Mouse (Mus musculus): ENCODE measurements at regions not wholly inside any gene's neighbourhood (a gene's known extent, or its start where the extent isn't known, plus 50 kb on each side); places are given as distances from the start of the nearest gene placed in this dataset.

DNA sequence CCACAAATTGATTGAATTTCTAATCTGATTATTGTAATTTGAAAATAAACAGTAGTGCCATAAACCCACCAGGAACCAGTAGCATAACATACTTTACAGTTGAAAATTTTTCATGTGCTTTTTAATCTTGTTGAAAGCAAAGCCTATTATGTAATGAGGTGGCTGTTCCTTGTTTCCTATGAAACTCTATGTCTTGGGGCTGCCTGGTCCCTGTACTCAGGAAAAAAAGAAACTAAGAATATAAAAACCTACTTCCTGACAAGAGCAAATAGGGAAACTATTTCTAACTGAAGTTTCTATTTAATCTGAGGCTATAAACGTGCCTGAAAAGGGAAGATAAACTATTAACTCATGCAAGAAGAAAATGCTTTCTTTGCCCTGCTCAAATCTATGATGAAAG is 338.2 kb downstream of the Flrt2 start:
- no peak for TF ChIP-seq CTCF (IDR thresholded peaks at IDR 0.05; ENCODE audit: extremely low read depth, insufficient read length, insufficient replicate concordance, low read depth, low read length)
- no peak for TF ChIP-seq POLR2A (IDR thresholded peaks at IDR 0.05; ENCODE audit: low read depth, low read length)
- no peak overlapping the region for H3K4me3 ChIP-seq (ENCODE audit: low read depth, low read length)
- no peaks in the 10 kb centered on the region for H3K4me1 ChIP-seq (ENCODE audit: control insufficient read depth, insufficient read depth, insufficient read length, low read length)
- no peaks in the 10 kb centered on the region for H3K36me3 ChIP-seq (ENCODE audit: control insufficient read depth, insufficient read depth, low read length)
- no peak overlapping the region for H3K27ac ChIP-seq (ENCODE audit: insufficient read depth, low read depth, low read length)
- WGBS, result 4% methylated on average over 1 of the region's 1 CpGs
- no peaks in the 10 kb centered on the region for H3K27me3 ChIP-seq (ENCODE audit: control insufficient read depth, insufficient read depth, low read length)

DNA sequence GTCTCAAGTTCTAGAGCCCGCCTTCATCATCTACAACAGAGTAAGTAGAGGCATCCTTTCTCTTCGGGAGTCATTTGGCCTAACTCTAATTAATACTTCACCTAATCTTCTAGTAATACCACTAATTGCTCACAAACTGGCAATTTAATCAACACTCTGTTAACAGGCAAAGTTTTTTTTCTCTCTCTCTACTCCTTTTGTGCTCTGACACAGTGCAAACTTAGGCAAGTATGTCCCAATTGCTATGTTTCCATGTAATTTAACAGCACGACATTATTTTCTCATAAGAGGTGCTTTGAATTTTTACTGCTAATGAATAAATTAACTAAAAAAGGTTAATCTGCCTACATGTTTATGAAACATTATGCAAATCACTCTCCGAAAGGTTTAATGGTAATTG is 383.3 kb downstream of the Flrt2 start:
- Histone ChIP-seq H3K27me3 (ENCODE audit: control insufficient read depth, insufficient read depth, low read length) (no peaks in the 10 kb centered on the region), H3K36me3 (ENCODE audit: control insufficient read depth, insufficient read depth, low read length) (no peaks in the 10 kb centered on the region), H3K4me3 (ENCODE audit: low read depth, low read length) (no peak overlapping the region), H3K4me1 (ENCODE audit: control insufficient read depth, insufficient read depth, insufficient read length, low read length) (no peaks in the 10 kb centered on the region), H3K27ac (ENCODE audit: insufficient read depth, low read depth, low read length) (no peak overlapping the region)
- WGBS, result 82% methylated on average over 4 of the region's 4 CpGs
- no peak for TF ChIP-seq POLR2A (IDR thresholded peaks at IDR 0.05; ENCODE audit: low read depth, low read length)
- TF ChIP-seq CTCF (IDR thresholded peaks at IDR 0.05; ENCODE audit: extremely low read depth, insufficient read length, insufficient replicate concordance, low read depth, low read length), result no peak

DNA sequence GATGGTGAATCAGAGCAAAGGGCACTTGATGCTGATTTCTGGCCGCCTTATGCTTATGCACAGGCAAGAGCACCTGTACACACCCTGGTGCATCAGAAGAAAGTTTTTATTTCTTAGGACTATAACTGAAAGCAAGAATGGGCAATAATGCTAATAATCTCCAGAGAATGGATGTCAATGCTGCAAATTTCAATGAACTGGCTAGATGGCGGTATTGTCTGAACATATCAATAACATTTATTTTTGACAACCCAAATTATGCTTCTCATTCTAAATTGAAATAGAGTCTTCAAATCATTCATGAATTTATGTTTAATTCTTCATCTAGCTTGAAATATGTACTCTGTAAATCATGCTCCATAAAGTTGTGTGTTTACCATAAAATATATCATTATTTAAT is 399.0 kb downstream of the Flrt2 start:
- no peak overlapping the region for H3K4me3 ChIP-seq (ENCODE audit: low read depth, low read length)
- H3K4me1 ChIP-seq (ENCODE audit: control insufficient read depth, insufficient read depth, insufficient read length, low read length), result no peaks in the 10 kb centered on the region
- no peaks in the 10 kb centered on the region for H3K27me3 ChIP-seq (ENCODE audit: control insufficient read depth, insufficient read depth, low read length)
- TF ChIP-seq CTCF (IDR thresholded peaks at IDR 0.05; ENCODE audit: extremely low read depth, insufficient read length, insufficient replicate concordance, low read depth, low read length) (no peak), POLR2A (IDR thresholded peaks at IDR 0.05; ENCODE audit: low read depth, low read length) (no peak)
- H3K27ac ChIP-seq (ENCODE audit: insufficient read depth, low read depth, low read length), result no peak overlapping the region
- H3K36me3 ChIP-seq (ENCODE audit: control insufficient read depth, insufficient read depth, low read length), result no peaks in the 10 kb centered on the region
- WGBS, result 89% methylated on average over 2 of the region's 2 CpGs

DNA sequence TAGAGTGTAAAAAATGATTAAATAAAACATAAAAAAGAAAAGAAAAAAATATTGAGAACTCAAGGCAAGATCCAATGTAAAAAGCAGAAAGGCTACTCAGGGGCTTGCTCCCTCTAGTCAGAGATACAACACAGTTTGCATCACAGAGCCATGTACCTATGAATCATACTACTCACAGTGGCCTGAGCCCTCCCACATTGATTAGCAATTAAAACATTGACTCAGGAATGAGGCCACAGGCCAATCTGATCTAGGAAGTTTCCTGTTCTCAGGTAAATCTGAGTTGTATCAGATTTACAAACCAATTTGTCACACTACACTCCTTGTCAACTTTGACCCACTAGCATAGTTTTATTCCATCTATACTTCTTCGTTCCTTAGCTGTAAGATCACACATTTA is 414.2 kb downstream of the Flrt2 start:
- no peaks in the 10 kb centered on the region for H3K36me3 ChIP-seq (ENCODE audit: control insufficient read depth, insufficient read depth, low read length)
- no peaks in the 10 kb centered on the region for H3K27me3 ChIP-seq (ENCODE audit: control insufficient read depth, insufficient read depth, low read length)
- 54% methylated on average over 1 of the region's 1 CpGs for WGBS
- no peaks in the 10 kb centered on the region for H3K4me1 ChIP-seq (ENCODE audit: control insufficient read depth, insufficient read depth, insufficient read length, low read length)
- H3K27ac ChIP-seq (ENCODE audit: insufficient read depth, low read depth, low read length), result no peak overlapping the region
- no peak overlapping the region for H3K4me3 ChIP-seq (ENCODE audit: low read depth, low read length)
- TF ChIP-seq CTCF (IDR thresholded peaks at IDR 0.05; ENCODE audit: extremely low read depth, insufficient read length, insufficient replicate concordance, low read depth, low read length), result no peak

DNA sequence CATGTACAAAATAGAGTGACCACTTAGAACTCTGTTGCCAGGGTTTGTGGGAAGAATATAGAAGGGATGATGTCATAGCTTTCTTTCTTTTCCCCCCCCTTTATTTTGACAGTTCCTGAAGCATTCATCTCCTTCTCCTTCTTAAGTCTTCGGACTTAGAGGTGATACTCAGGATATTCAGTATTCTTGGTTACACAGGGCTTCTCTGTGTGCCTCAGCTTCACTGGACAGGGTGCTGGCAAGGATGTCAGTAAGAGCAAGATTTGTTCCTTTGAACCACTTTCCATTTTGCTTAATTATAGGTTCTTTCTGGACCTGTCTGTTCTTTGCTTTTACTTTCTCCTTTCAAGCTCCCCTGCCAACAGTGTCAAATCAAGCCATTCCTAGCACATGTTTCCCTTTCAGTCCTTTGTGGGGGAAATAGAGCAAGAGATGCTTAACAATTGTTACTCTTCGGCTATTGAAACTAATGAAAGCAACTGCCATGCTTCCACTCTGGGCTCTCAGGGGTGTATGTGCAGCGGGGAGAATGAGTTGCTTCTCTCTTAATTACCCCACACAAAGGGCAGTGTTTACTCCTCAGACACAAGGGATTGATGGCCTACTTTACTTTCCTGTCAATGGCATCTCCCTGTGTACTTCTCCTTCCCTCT is 422.8 kb downstream of the Flrt2 start:
- H3K4me3 ChIP-seq (ENCODE audit: low read depth, low read length), result no peak overlapping the region
- WGBS, result 53% methylated on average over 3 of the region's 3 CpGs
- H3K27ac ChIP-seq (ENCODE audit: insufficient read depth, low read depth, low read length), result no peak overlapping the region
- TF ChIP-seq POLR2A (IDR thresholded peaks at IDR 0.05; ENCODE audit: low read depth, low read length) (no peak), CTCF (IDR thresholded peaks at IDR 0.05; ENCODE audit: extremely low read depth, insufficient read length, insufficient replicate concordance, low read depth, low read length) (no peak)
- no peaks in the 10 kb centered on the region for H3K4me1 ChIP-seq (ENCODE audit: control insufficient read depth, insufficient read depth, insufficient read length, low read length)
- H3K27me3 ChIP-seq (ENCODE audit: control insufficient read depth, insufficient read depth, low read length), result no peaks in the 10 kb centered on the region
- no peaks in the 10 kb centered on the region for H3K36me3 ChIP-seq (ENCODE audit: control insufficient read depth, insufficient read depth, low read length)

DNA sequence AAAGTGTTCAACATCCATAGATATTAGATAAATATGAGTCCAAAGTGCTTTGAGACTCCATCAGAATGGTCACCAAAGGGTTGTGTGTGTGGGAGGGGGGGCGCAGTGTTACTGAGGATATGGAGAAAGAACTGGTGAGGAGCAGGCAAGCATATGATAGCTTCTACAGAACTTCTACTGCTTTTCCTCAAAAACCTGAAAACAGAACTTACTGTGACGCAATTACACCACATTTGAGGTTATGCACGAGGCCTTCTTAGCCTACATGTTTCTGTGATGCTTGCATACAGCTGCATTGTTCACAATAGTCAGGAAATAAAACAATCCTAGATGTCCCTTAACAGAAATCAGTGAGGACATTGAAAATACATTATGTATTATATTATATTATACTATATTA is 425.5 kb downstream of the Flrt2 start:
- Histone ChIP-seq H3K27me3 (ENCODE audit: control insufficient read depth, insufficient read depth, low read length) (no peaks in the 10 kb centered on the region), H3K36me3 (ENCODE audit: control insufficient read depth, insufficient read depth, low read length) (no peaks in the 10 kb centered on the region), H3K4me1 (ENCODE audit: control insufficient read depth, insufficient read depth, insufficient read length, low read length) (no peaks in the 10 kb centered on the region), H3K4me3 (ENCODE audit: low read depth, low read length) (no peak overlapping the region), H3K27ac (ENCODE audit: insufficient read depth, low read depth, low read length) (no peak overlapping the region)
- no peak for TF ChIP-seq POLR2A (IDR thresholded peaks at IDR 0.05; ENCODE audit: low read depth, low read length)
- no peak for TF ChIP-seq CTCF (IDR thresholded peaks at IDR 0.05; ENCODE audit: extremely low read depth, insufficient read length, insufficient replicate concordance, low read depth, low read length)
- 75% methylated on average over 3 of the region's 3 CpGs for WGBS

DNA sequence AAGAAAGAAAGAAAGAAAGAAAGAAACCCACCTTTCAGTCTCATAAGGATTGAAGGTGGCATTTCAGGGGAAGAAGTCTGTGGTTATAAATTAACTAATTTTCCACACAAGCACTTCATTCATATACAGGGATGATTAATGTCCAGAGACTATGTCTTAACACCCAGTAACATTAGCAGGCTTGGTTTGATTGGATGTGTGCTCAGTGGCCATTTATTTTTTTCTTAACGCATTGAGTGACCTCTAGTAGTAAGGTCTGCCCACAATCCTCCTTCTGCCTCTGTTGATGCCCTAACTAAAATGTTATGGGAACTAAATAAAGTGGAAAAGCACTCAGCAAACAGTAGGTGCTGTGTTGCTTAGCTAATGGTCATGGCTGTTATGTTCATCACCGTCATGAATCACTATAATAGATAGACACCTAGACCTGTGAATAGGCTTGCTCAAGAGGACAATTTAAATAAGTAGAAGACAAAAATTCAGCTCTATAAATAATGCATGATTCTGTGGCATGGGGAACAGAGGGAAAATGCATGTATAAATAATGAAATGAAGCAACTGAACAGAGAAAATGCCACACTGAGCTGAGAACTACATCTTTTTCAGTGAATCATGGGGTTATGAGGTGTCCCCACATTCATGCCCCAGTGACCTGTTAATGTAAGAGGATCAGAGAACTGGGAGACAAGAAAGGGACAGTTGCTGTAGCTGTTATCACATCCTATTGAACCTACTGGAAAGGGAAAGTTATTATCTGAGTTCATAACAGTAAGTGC is 432.3 kb downstream of the Flrt2 start:
- Histone ChIP-seq H3K27ac (ENCODE audit: insufficient read depth, low read depth, low read length) (no peak overlapping the region), H3K4me3 (ENCODE audit: low read depth, low read length) (no peak overlapping the region), H3K36me3 (ENCODE audit: control insufficient read depth, insufficient read depth, low read length) (no peaks in the 10 kb centered on the region), H3K4me1 (ENCODE audit: control insufficient read depth, insufficient read depth, insufficient read length, low read length) (no peaks in the 10 kb centered on the region), H3K27me3 (ENCODE audit: control insufficient read depth, insufficient read depth, low read length) (no peaks in the 10 kb centered on the region)
- 68% methylated on average over 2 of the region's 2 CpGs for WGBS
- no peak for TF ChIP-seq POLR2A (IDR thresholded peaks at IDR 0.05; ENCODE audit: low read depth, low read length)
- no peak for TF ChIP-seq CTCF (IDR thresholded peaks at IDR 0.05; ENCODE audit: extremely low read depth, insufficient read length, insufficient replicate concordance, low read depth, low read length)

All from small intestine, adult 2 months (tissue).